ENCODE assay signal across 10 mouse cellular contexts in genomic region chr5:120806458-120806857, GRCm38 (mm10). TPM values are rescaled to one million over a fixed set of nuclear protein-coding genes. Genes with fewer than 3 reads are reported as not detected.
DNase-seq lines count a peak whose midpoint lies in the region; ATAC-seq and TF ChIP-seq lines count a peak whose summit lies in the region.
"Had no signal": no experiment of that assay in that cellular context is flagged by ENCODE, and none has a peak within 500 bp of the region (broad histone marks: within the 10 kb centered on the region; RNA-seq: fewer than 3 reads in every experiment).

No protein-coding gene starts in this region.

- no peak for ATAC-seq in Patski

- TF ChIP-seq POLR2A in thymus, adult 2 months (IDR thresholded peaks at IDR 0.05; ENCODE audit: control insufficient read depth, extremely low read depth, insufficient read depth, low read length, poor library complexity) = no peak

- DNase-seq in heart, adult 8-10 months (ENCODE audit: low spot score) = peak; percentile 20
- no peak for DNase-seq in heart, postnatal 25 days (ENCODE audit: low spot score)
- DNase-seq in A20 (ENCODE audit: low read depth, low spot score) (peak; percentile 70), Patski (ENCODE audit: low read depth, low spot score) (peak; percentile 19)
- peak; percentile 73 for DNase-seq in embryo, embryonic 10 days (ENCODE audit: low spot score)
- peak; percentile 65 to 71 for DNase-seq in kidney, postnatal 4 days
- peak; percentile 89 for DNase-seq in naive thymus-derived CD4-positive, alpha-beta T cell, adult 2 months (ENCODE audit: low read depth)
- peak; percentile 65 for DNase-seq in thymus, adult 2 months

- H3K27ac ChIP-seq in thymus, adult 2 months (ENCODE audit: control insufficient read depth, insufficient read depth, low read length) = no peak overlapping the region
- H3K27ac ChIP-seq: macrophage had no signal

- no peak overlapping the region for H3K4me3 ChIP-seq in thymus, adult 2 months (ENCODE audit: control insufficient read depth, insufficient read depth, low read length)
- H3K4me3 ChIP-seq: erythroblast, embryonic 14.5 days had no signal

- no peaks in the 10 kb centered on the region for H3K4me1 ChIP-seq in thymus, adult 2 months (replicated peaks; ENCODE audit: control insufficient read depth, insufficient read depth, low read length)

- POLR2A ChIA-PET in Patski (lab: Charles Lee) = no interaction called here

- H3K36me3 ChIP-seq in thymus, adult 2 months (ENCODE audit: control insufficient read depth, insufficient read depth, low read length) = no peaks in the 10 kb centered on the region

- CTCF ChIA-PET in Patski (lab: Charles Lee) = interaction anchor here (1.2 kb wide), 1 partner anchor 42 kb away, joined by 4 read pairs; no protein-coding TSS in a partner anchor

- intact Hi-C loops in heart, postnatal 25 days (cut with DNase I) = no loop called here

- in situ Hi-C loops in Patski (cut with MboI; ENCODE audit: low pct_unique_long_range_greater_than_20kb) = no loop called here

- WGBS in thymus, adult 2 months = 100% methylated on average over 1 of the region's 1 CpGs

- TF ChIP-seq CTCF in Patski (IDR thresholded peaks at IDR 0.05) = no peak
- TF ChIP-seq CTCF in thymus, adult 2 months (IDR thresholded peaks at IDR 0.05; ENCODE audit: borderline replicate concordance, control insufficient read depth, extremely low read depth, insufficient read depth, low read length, poor library complexity) = 0 out of 2 replicates have a peak, but pooled peaks have one; percentile 40

- H3K27me3 ChIP-seq in Patski = no peaks in the 10 kb centered on the region
- H3K27me3 ChIP-seq in thymus, adult 2 months (ENCODE audit: control insufficient read depth, insufficient read depth, low read length) = no peaks in the 10 kb centered on the region

RNA-seq across cellular contexts. Expression of gene Oas1c, which starts 5.9 kb away (rescaled TPM):
- under 1 TPM; 0.22 to 0.52 (median 0.30) TPM for total RNA-seq in heart, adult 8-10 months (2022)
- total RNA-seq in heart, postnatal 25 days (2021) = under 1 TPM; 0.10 to 0.48 TPM
- polyA plus RNA-seq in Patski (2021) = 1.9 TPM
- polyA plus RNA-seq in thymus, adult 2 months (2012; rRNA removed) = 6.3 and 7.7 TPM in 2 replicates
- polyA plus RNA-seq: erythroblast, embryonic 14.5 days had no signal

RNA-seq across cellular contexts. Expression of gene Oas1e, which starts 11.1 kb away (rescaled TPM):
- total RNA-seq in heart, adult 8-10 months (2022) = not detected
- not detected for total RNA-seq in heart, postnatal 25 days (2021)
- not detected for polyA plus RNA-seq in Patski (2021)
- 0.52 and 0.74 TPM in 2 replicates for polyA plus RNA-seq in thymus, adult 2 months (2012; rRNA removed)
- polyA plus RNA-seq: erythroblast, embryonic 14.5 days; macrophage had no signal

RNA-seq across cellular contexts. Expression of gene Oas3, which starts 29.0 kb away (rescaled TPM):
- under 1 TPM in 2 of 4 experiments, not detected in 2; 0.16 to 0.26 TPM for total RNA-seq in heart, adult 8-10 months (2022)
- under 1 TPM; 0.10 to 0.17 TPM for total RNA-seq in heart, postnatal 25 days (2021)
- polyA plus RNA-seq in Patski (2021) = 0.04 TPM
- polyA plus RNA-seq in thymus, adult 2 months (2012; rRNA removed) = 27.6 and 28.1 TPM in 2 replicates

RNA-seq across cellular contexts. Expression of gene Oas1f, which starts 40.7 kb away (rescaled TPM):
- total RNA-seq in heart, adult 8-10 months (2022) = not detected
- not detected for total RNA-seq in heart, postnatal 25 days (2021)
- polyA plus RNA-seq in Patski (2021) = not detected
- polyA plus RNA-seq in thymus, adult 2 months (2012; rRNA removed) = 0.51 and 1.1 TPM in 2 replicates
- polyA plus RNA-seq: erythroblast, embryonic 14.5 days; macrophage had no signal

RNA-seq across cellular contexts. Expression of gene Oas1h, which starts 54.8 kb away (rescaled TPM):
- not detected for total RNA-seq in heart, adult 8-10 months (2022)
- total RNA-seq in heart, postnatal 25 days (2021) = not detected
- not detected for polyA plus RNA-seq in Patski (2021)
- 0.28 and 0.73 TPM in 2 replicates for polyA plus RNA-seq in thymus, adult 2 months (2012; rRNA removed)
- polyA plus RNA-seq: erythroblast, embryonic 14.5 days; macrophage had no signal
